ENCODE assay signal across 11 mouse cellular contexts in genomic region chr6:97027110-97027677, GRCm38 (mm10). TPM values are rescaled to one million over a fixed set of nuclear protein-coding genes. Genes with fewer than 3 reads are reported as not detected.
DNase-seq lines count a peak whose midpoint lies in the region; ATAC-seq and TF ChIP-seq lines count a peak whose summit lies in the region.
"Had no signal": no experiment of that assay in that cellular context is flagged by ENCODE, and none has a peak within 500 bp of the region (broad histone marks: within the 10 kb centered on the region; RNA-seq: fewer than 3 reads in every experiment).

No protein-coding gene starts in this region.

- no peaks in the 10 kb centered on the region for H3K4me1 ChIP-seq in hindbrain, postnatal 0 days (ENCODE audit: insufficient read depth, low read length)
- H3K4me1 ChIP-seq in hindbrain, embryonic 10.5 days (replicated peaks): no peaks in the 10 kb centered on the region
- H3K4me1 ChIP-seq: embryonic facial prominence, embryonic 15.5 days had no signal

- H3K9me3 ChIP-seq in hindbrain, postnatal 0 days (ENCODE audit: low read length): no peaks in the 10 kb centered on the region
- H3K9me3 ChIP-seq in hindbrain, embryonic 10.5 days: no peaks in the 10 kb centered on the region
- H3K9me3 ChIP-seq: embryonic facial prominence, embryonic 15.5 days had no signal

- H3K27ac ChIP-seq in hindbrain, postnatal 0 days: no peak overlapping the region
- no peak overlapping the region for H3K27ac ChIP-seq in hindbrain, embryonic 10.5 days
- H3K27ac ChIP-seq: embryonic facial prominence, embryonic 15.5 days had no signal

- ATAC-seq in hindbrain, postnatal 0 days: peak; percentile 47; the same call in 1 of the 2 replicates
- ATAC-seq in hematopoietic stem cell, adult 5-6 weeks (replicated peaks in 1 of 2; ENCODE audit: insufficient read depth in 1 of 2, low FRiP score in 2 of 2, low TSS enrichment in 1 of 2, low read depth in 1 of 2, poor library complexity in 2 of 2, severe bottlenecking in 2 of 2): peak; percentile 53 to 57; a peak in 1 of 4 replicates
- ATAC-seq in inflammation-experienced regulatory T-cells, adult 6 months: no peak

- no peaks in the 10 kb centered on the region for H3K36me3 ChIP-seq in hindbrain, postnatal 0 days (ENCODE audit: insufficient read depth, low read length)
- no peaks in the 10 kb centered on the region for H3K36me3 ChIP-seq in hindbrain, embryonic 10.5 days
- H3K36me3 ChIP-seq: embryonic facial prominence, embryonic 15.5 days had no signal

- H3K4me2 ChIP-seq in hindbrain, postnatal 0 days (ENCODE audit: low read depth, low read length): no peak overlapping the region
- H3K4me2 ChIP-seq: embryonic facial prominence, embryonic 15.5 days; heart, embryonic 11.5 days had no signal

- peak; percentile 74 for TF ChIP-seq CTCF in hindbrain, postnatal 0 days (IDR thresholded peaks at IDR 0.05; ENCODE audit: low read depth)

- WGBS in hindbrain, postnatal 0 days: 41% methylated on average over 5 of the region's 5 CpGs
- 52% methylated on average over 5 of the region's 5 CpGs for WGBS in hindbrain, embryonic 10.5 days

- H3K27me3 ChIP-seq in hindbrain, postnatal 0 days (ENCODE audit: insufficient read depth, low read length): no peaks in the 10 kb centered on the region
- H3K27me3 ChIP-seq in hindbrain, embryonic 10.5 days (ENCODE audit: insufficient read depth, poor library complexity, severe bottlenecking): no peaks in the 10 kb centered on the region
- H3K27me3 ChIP-seq: embryonic facial prominence, embryonic 15.5 days had no signal

- H3K4me3 ChIP-seq in hindbrain, postnatal 0 days (ENCODE audit: low read length): no peak overlapping the region
- no peak overlapping the region for H3K4me3 ChIP-seq in hindbrain, embryonic 10.5 days
- H3K4me3 ChIP-seq: embryonic facial prominence, embryonic 15.5 days; myocyte had no signal

- peak; percentile 80 for DNase-seq in hindbrain, postnatal 0 days (ENCODE audit: low spot score)
- DNase-seq in hindbrain, embryonic 10.5 days (ENCODE audit: low spot score): no peak
- peak; percentile 10 for DNase-seq in thymus, postnatal 0 days (ENCODE audit: low spot score)
- no peak for DNase-seq in thymus, postnatal 10 days (ENCODE audit: low spot score in 2 of 2)
- DNase-seq in adrenal gland, adult 18-20 months (ENCODE audit: low spot score in 2 of 2): no peak
- no peak for DNase-seq in kidney, adult 18-20 months

- H3K9ac ChIP-seq in hindbrain, postnatal 0 days (replicated peaks; ENCODE audit: low read length): no peak overlapping the region
- H3K9ac ChIP-seq: embryonic facial prominence, embryonic 15.5 days had no signal

RNA-seq across cellular contexts. Expression of gene Fam19a4, which starts 33.0 kb away (rescaled TPM):
- total RNA-seq in hindbrain, postnatal 0 days (2014; rRNA removed): 1.8 and 3.1 TPM in 2 replicates
- 3.0 and 3.1 TPM in 2 replicates for polyA plus RNA-seq in hindbrain, postnatal 0 days (2015; fragmentation: Nextera tagmentation; extraction: Ambion mirVana)
- polyA plus RNA-seq in hindbrain, embryonic 10.5 days (2016; fragmentation: Nextera tagmentation; extraction: Ambion mirVana): 3.7 and 5.7 TPM in 2 replicates
- polyA plus RNA-seq in thymus, postnatal 0 days (2015; fragmentation: Nextera tagmentation; extraction: Ambion mirVana): 0.88 and 1.1 TPM in 2 replicates
- total RNA-seq in hematopoietic stem cell, adult 5-6 weeks (2017): not detected in 2 replicates
- 1 to 10 TPM in 1 of 2 experiments, under 1 TPM in 1; 0.89 to 1.1 TPM for total RNA-seq in adrenal gland, adult 18-20 months (2021)
- polyA plus RNA-seq in inflammation-experienced regulatory T-cells, adult 6 months (2017; shearing (Covaris generic)): not detected
- polyA plus RNA-seq: heart, embryonic 11.5 days; myocyte had no signal

Comparison
In these comparisons a context has a peak if more than half of its experiments do, and no peak if none do; other contexts are left out.
1. DNase-seq: peak in hindbrain, postnatal 0 days (single experiment) and thymus, postnatal 0 days (single experiment); none in hindbrain, embryonic 10.5 days (single experiment), thymus, postnatal 10 days (0 of 2), adrenal gland, adult 18-20 months (0 of 2) and kidney, adult 18-20 months (single experiment).